Mouse (Mus musculus): ENCODE measurements around the gene Armh4. TPM values are rescaled to one million over a fixed set of nuclear protein-coding genes. Genes with fewer than 3 reads are reported as not detected.
A peak's percentile ranks its signal among the peaks of the same experiment; 100 is the strongest.

The Armh4 gene
- total RNA-seq, 2 experiments from 2014 or later, result 26.3 to 29.0 TPM

DNA sequence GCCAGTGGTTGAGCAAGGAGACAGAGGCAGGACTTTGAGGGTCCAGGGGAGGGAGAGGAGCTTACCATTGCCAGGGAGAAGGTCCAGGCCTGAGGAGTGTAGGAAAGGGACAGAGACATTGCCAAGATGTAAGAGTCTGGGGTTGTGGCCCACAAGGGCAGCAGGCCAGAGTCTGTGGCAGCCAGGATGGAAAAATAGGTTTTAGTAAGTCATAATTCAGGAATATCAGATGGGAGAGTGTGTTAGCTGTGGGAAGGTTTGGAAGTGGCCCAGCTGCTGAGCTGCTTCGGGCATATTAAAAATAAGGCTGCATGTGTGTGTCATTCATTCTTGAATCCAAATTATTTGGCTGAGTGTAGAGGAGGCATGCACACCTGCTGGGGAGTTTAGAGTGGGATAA lies 11.4 kb downstream of the Armh4 start:
- Histone ChIP-seq H3K27ac (no peak overlapping the region), H3K4me3 (no peak overlapping the region)
- TF ChIP-seq CTCF (conservative IDR thresholded peaks at IDR 0.05), result no peak
- no peak for DNase-seq (ENCODE audit: low spot score in 2 of 2)

DNA sequence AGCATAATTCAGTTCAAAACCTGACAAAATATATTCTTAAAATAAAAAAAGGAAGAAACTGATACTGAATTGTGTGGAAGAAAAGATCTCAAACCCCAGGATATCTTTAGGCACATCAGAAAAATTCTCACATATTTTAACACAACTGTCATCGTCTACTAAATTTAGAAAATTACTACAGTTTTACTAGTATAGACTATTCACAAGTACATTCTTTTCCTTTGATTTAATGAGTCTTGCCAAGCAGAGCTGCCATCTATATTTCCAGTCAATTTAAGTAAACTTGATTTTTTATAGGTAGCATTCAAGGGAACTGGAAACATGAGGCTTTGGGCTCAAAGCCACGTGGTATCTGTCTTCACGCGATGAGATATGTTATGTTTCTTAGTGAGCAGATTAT lies 16.6 kb downstream of the Armh4 start:
- Histone ChIP-seq H3K27ac (no peak overlapping the region), H3K4me3 (no peak overlapping the region)
- no peak for TF ChIP-seq CTCF (conservative IDR thresholded peaks at IDR 0.05)
- DNase-seq (ENCODE audit: low spot score in 2 of 2), result no peak

DNA sequence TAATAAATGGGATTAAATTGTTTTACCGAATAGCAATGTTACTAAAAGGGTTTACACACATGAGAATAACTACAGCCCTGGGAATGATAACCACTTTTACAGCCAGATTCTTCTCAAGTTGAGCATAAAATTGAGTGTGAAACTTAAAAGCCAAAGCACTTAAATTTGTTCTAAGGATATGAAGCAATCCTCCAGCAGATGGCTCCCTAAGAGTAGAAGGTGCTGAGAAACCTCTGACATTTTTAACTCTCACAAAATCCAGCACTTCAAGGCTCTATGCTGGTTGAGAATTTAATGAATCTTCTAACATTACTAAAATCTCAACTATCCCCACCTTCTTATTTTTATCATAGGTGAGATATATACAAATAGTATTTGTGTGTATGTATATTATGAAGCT lies 27.3 kb downstream of the Armh4 start:
- Histone ChIP-seq H3K4me3 (no peak overlapping the region), H3K27ac (no peak overlapping the region)
- no peak for DNase-seq (ENCODE audit: low spot score in 2 of 2)
- peak; percentile 72 for TF ChIP-seq CTCF (conservative IDR thresholded peaks at IDR 0.05)

DNA sequence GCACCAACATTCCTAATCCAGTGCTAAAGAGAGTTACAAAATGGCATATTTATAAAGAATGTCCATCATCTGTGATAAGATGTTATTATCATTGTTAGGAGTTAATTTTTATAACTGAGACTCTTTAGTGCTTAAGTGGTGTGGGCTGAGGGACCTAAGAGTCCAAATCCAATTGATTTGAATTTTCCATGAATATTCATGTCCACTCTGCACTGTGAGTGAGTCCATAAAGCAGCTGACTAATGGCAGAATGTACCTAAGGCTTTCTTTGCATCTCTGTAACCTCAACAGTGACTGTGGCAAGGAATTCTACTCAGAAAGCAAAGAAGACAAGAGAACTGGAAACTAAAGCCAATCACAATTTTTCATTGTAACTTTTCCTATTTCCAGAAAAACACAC lies 30.6 kb downstream of the Armh4 start:
- no peak overlapping the region for H3K4me3 ChIP-seq
- no peak overlapping the region for H3K27ac ChIP-seq
- DNase-seq (ENCODE audit: low spot score in 2 of 2), result no peak
- TF ChIP-seq CTCF (conservative IDR thresholded peaks at IDR 0.05), result no peak

DNA sequence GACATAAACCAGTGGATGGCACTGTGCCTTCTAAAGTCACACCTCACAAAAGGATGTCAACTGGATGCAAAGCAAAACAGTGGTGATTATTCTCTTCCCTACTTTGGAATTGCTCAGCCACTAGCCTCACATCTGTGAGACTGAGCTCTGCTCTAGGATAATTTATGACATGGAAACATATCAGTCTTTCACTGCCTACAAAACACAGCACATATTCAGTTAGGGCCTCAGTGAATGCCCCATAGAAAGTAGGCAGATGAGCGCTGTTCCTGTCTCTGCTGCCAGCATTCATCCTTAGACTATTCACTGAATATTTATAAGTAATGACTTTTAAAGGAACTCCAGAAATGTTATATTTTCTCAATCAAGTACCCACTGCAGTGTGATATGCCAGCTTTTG lies 37.3 kb downstream of the Armh4 start:
- no peak for TF ChIP-seq CTCF (conservative IDR thresholded peaks at IDR 0.05)
- Histone ChIP-seq H3K27ac (peak overlapping the region; percentile 46; the same call in 1 of the 2 replicates), H3K4me3 (no peak overlapping the region)
- no peak for DNase-seq (ENCODE audit: low spot score in 2 of 2)

DNA sequence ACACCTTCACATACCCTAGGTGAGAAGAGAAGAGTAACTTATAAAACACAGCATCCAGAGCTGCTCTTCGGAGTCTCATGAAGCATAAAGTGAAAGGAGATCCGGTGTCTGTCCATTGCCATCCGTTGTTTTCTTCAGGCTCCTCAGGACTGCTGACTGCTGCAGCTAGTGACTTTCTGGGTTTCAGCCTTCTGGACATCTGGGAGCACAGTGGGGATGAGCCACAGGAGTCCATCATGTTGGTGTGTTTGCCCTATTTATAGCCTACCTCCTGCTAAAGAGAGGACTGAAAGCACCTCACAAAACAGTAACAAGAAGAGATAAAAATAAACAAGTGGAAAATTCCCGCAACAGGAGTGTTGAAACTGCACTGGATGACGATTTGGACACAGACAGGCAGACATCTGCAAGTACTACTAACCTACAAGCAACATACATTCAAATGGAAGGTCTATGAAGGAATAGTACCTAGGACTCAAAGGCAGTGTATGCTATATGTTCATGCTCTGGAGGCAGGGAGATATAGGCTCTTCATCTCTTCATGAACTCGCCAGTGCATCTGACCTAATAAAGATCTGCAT lies 39.1 kb downstream of the Armh4 start:
- DNase-seq (ENCODE audit: low spot score in 2 of 2), result no peak
- Histone ChIP-seq H3K27ac (no peak overlapping the region), H3K4me3 (no peak overlapping the region)
- no peak for TF ChIP-seq CTCF (conservative IDR thresholded peaks at IDR 0.05)

DNA sequence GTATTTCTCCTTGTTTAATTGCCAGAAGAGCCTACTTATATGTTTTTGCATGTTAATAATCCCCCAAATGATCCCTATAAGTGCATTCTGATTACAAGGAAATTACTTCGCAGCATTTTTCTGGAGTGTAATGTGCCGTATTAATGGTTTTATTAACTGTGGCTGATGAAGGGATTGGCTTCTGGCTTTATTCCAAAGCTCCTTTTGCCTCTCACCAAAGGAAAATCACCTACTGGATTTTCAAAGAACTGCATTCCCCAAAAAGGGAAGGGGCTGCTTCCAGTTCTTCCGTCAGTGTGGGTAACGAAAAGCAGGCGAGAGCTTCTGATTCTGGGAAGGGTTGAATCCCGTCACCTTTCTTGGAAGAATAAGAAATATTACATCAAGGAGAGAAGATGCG lies 43.9 kb downstream of the Armh4 start:
- Histone ChIP-seq H3K27ac (no peak overlapping the region), H3K4me3 (no peak overlapping the region)
- TF ChIP-seq CTCF (conservative IDR thresholded peaks at IDR 0.05), result peak; percentile 50
- no peak for DNase-seq (ENCODE audit: low spot score in 2 of 2)

DNA sequence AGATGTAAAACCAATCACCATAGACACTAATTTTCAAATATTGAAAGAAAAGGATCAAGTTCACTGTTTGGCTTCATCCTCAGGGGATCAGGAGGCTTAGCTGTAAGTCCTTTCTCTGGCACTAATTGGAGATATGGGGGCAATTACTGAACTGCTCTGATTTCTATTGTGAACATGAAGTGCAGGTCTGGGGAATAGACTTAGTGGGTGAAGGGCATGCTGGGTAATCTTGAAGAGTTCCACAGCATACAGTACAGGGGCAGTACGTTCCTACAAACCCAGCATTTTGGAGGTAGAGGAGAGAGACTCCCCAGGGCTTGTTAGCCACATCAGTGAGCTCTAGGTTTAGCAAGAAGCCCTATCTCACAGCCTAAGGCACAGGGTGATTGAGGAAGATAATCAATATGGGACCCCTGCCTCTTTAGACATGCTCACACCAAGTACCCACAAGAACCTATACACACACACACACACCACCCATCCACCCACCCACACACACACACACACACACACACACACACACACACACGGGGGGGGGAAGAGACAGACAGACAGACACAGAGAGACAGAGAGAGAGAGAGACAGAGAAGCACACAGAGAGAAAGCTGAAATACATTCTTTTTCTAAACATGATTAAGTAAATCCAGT lies 44.6 kb downstream of the Armh4 start:
- DNase-seq (ENCODE audit: low spot score in 2 of 2), result no peak
- TF ChIP-seq CTCF (conservative IDR thresholded peaks at IDR 0.05), result no peak
- Histone ChIP-seq H3K4me3 (no peak overlapping the region), H3K27ac (no peak overlapping the region)

DNA sequence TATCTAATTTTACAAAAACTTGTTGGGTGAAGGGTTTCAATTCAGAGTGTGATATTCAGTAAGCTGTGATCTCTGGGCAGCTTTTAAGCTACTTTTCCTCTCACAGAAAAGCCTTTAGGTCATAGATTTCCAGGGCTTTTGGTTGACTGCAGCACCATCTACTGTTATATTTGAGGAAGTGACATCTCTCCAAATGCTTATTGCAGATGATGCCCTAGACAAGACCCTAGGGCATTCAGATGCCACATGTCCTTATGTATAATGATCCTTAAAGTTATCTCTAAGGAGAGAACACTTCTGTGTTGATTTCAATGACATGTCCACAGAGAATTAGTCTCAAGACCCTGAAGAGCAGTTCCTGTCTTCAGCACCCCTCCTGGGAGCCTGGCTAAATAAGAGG lies 49.2 kb downstream of the Armh4 start:
- DNase-seq (ENCODE audit: low spot score in 2 of 2), result no peak
- TF ChIP-seq CTCF (conservative IDR thresholded peaks at IDR 0.05), result peak; percentile 87
- no peak overlapping the region for H3K27ac ChIP-seq

DNA sequence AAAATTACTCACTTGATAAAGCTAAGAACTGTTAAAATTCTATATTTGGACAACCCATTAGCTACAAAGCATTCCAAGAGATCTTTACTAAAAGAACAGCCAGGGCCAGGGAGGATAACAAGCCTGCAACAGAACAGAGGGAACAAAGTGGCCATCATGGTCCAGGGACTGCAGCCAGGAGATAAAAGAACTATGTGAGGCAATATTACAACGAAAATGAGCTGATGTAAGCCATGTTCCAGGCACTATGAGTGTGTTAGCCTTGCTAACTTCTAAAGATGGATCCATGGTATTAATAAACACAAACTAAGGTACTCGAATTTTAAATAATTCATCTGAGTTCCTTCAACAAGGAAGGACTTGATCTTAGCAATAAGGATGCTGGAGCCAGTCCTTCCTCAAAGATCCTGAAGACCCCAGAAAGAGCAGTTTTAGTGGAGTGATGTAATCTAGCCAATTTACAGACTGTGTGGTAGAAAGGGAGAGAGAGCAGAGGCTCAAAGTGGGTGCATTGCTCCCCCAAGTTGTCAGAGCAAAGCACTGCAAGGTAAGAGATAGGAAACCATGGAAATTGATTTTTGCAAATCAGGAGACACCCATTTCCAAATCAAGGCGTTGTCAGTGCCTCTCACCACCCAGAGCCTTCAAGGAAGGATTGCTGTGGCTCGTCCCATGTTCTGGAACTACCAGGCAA lies 59.7 kb downstream of the Armh4 start:
- peak; percentile 26 to 29 for DNase-seq (ENCODE audit: low spot score in 2 of 2)
- Histone ChIP-seq H3K27ac (no peak overlapping the region), H3K4me3 (no peak overlapping the region)
- TF ChIP-seq CTCF (conservative IDR thresholded peaks at IDR 0.05), result peak; percentile 88

More for the DNA sequence above, 49.2 kb downstream of the Armh4 start:
- H3K4me3 ChIP-seq, result no peak overlapping the region

DNA sequence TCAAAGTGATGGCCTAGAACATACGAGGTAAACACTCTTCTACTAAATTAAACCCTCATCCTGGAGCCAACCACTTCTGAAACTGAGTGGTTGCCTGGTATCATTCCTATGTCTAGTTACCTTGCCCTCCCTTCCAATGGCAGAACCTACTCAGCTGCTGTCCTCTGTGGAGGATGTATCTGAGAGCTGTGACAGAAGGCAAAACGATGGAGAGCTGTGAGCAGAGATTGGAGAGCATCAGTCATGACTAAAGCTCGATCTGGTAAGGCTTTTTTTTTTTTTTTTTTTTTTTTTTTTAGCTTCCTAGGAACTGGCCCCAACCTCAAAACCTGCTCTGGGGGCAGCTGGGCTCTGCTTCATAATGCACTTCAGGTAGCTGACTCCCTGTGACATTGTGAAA lies 60.4 kb downstream of the Armh4 start:
- no peak for TF ChIP-seq CTCF (conservative IDR thresholded peaks at IDR 0.05)
- Histone ChIP-seq H3K4me3 (no peak overlapping the region), H3K27ac (no peak overlapping the region)
- no peak for DNase-seq (ENCODE audit: low spot score in 2 of 2)

DNA sequence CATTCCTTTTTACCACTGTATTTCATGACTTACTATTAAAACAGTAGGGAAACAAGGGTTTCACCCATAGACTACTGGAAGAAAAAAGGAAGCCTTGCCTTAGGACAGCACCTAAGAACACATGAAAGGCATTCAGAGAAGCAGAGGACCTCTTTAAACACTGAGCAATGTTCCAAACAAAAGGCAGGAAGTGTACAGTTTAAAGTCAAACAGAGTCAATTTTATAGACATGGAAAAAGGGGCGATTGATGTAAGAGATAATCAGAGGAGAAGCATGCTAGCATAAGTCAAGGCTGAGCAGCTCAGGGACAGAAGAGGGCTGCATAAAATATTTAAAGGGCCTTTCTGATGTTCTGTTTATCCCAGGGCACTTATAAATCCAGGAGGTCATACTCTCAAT lies 61.9 kb downstream of the Armh4 start:
- no peak for TF ChIP-seq CTCF (conservative IDR thresholded peaks at IDR 0.05)
- Histone ChIP-seq H3K4me3 (no peak overlapping the region), H3K27ac (no peak overlapping the region)
- DNase-seq (ENCODE audit: low spot score in 2 of 2), result no peak

DNA sequence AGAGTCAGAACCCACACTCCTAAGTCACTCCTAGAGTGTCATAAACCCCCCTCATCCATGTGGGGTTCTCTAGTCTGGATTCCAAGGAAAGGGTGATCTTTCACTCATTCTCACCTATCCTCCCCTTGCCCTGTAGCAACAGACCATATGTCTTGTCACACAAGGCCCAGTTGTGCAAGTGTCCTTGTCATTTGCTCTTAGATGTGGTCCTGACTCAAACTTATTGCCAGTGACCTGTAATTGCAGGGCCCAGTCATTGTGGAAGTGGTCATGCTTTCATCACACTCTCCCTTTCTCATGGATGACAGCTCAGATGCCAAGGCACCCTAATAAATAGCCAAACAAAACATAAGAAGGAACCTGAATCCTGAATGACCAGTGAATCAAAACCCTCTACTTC lies 63.5 kb downstream of the Armh4 start:
- Histone ChIP-seq H3K27ac (no peak overlapping the region), H3K4me3 (no peak overlapping the region)
- no peak for TF ChIP-seq CTCF (conservative IDR thresholded peaks at IDR 0.05)
- no peak for DNase-seq (ENCODE audit: low spot score in 2 of 2)

DNA sequence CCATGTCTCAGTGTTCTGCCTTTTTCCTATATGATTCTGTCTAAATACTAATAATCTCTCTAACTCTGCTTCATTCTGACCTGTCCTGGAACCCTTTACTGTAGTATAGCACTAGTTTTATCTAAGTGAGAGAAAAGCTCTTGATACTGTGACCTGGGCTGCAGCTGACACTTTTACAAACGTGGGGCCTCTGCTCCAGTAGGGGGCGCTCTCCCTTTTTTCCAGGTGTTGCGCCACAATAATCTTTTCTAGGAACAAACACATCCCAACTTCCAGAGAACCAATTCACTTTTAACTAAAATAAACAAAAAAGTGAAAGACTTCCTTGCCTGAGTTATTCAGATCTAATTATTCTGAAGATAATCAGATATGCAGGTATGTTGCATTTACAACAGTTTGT lies 72.2 kb downstream of the Armh4 start:
- Histone ChIP-seq H3K27ac (no peak overlapping the region), H3K4me3 (no peak overlapping the region)
- no peak for DNase-seq (ENCODE audit: low spot score in 2 of 2)
- peak; percentile 68 for TF ChIP-seq CTCF (conservative IDR thresholded peaks at IDR 0.05)

Data from layer of hippocampus, adult 2 months (tissue).